Mouse (Mus musculus): ENCODE measurements around the gene Rhbdl1. TPM values are rescaled to one million over a fixed set of nuclear protein-coding genes. Genes with fewer than 3 reads are reported as not detected.

Rhbdl1 gene
- polyA plus RNA-seq (2012; rRNA removed) = 1.3 and 2.0 TPM in 2 replicates

DNA sequence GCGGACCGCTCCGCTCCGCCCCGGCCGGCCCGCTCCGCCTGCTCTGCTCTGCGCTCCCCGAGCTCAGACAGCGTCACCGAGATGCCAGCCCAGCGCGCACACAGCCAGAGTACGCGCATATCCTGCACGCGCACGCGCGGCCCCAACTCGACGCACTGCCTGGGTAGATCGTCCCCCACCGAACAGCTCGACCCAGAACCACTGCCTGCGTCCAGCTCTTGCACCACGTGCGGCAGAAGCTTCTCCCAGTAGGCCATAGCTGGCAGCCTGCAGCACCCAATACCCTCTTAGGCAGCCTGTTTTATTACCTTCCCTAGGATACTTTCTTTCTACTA, at the start of gene Rhbdl1:
Gene Rhbdl1 (minus strand): TSS at position 220 of the 335 bp plus-strand sequence.

DNA sequence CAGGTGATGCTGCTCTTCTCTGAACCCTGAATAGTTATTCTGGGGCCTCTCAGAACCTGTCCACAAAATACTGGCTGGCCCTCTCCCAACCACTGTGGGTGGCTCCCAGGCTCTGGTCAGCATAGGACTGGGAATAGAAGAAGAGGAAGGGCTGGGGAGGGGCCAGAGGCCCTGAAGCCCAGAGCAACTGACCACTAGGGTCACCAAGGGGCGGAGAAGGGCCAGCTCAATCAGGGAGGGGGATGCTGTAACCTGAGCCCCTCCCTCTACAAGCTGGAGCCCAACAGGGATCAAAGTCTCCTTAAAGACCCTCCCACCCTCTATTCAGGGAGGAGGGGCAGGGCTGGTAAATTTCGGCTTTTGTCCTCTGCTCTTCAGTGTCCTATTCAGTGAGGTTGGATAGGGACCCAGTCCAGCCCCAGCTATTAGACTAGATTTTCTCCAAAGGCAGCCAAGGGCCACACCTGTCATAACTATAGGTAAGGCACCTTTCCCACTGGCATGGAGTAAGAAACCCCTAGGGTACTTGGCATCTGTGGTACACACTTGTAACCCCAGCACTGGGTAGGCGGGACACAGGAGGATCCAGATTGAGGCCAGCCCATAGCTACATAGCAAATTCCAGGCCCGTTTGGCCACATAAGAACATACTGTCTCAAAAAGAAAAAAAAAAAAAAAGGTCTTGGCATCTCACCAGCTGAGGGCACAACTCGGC, 43.3 kb upstream of the Rhbdl1 start, which contains the start of gene Wfikkn1:
Gene Wfikkn1 (minus strand): TSS at position 663 of the 715 bp plus-strand sequence.

DNA sequence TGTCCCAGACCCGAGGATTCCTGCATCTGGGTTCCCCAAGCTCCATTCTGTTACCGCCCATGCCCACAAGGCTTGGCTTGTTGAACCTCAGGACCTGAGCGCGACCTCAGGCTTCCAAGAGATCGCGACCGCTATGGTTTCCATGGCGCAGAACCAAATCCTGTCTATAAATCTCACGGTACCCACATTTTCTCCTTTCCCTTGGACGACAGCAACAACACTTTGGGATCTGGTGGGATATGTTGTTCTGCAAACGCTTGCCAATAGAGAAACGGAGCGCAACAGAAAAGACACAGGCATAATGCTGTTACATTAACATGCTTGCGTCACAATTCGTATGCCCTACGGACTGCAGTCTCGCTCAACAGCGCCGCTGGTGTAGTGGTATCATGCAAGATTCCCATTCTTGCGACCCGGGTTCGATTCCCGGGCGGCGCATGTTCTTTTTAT, 37.7 kb upstream of the Rhbdl1 start, which contains the start of gene Mettl26:
Gene Mettl26 (plus strand): TSS at position 354 of the 450 bp plus-strand sequence.

DNA sequence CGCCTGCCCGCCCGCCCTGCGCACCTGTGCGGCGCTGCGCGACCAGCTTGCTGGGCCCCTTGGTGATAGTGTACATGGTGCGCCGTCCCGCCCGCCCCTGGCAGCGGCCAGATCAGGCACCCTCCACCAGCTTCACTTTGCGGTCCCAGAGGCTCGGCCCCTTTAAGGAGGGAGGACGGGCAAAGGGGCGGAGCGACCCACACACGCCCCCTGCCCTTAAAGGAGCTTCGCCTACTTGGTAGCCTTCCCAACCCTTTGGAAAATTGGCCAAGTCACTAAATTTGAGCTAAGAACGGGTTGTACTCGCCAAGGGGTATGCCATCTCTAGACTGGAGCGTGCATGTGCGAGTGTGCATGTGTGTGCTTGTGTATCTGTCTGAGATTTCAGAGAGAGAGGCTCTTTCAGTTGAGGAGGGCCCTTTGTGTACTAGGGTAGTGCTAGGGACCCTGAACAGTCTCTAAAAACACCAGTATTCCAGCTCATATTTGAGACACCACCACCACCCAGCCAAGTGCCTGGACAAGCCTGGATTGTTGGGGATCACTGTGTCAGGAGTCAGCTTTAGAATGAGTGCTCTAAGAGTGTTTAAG, 31.6 kb upstream of the Rhbdl1 start, which contains the start of gene Mcrip2:
Gene Mcrip2 (minus strand): TSS at position 164 of the 591 bp plus-strand sequence.

DNA sequence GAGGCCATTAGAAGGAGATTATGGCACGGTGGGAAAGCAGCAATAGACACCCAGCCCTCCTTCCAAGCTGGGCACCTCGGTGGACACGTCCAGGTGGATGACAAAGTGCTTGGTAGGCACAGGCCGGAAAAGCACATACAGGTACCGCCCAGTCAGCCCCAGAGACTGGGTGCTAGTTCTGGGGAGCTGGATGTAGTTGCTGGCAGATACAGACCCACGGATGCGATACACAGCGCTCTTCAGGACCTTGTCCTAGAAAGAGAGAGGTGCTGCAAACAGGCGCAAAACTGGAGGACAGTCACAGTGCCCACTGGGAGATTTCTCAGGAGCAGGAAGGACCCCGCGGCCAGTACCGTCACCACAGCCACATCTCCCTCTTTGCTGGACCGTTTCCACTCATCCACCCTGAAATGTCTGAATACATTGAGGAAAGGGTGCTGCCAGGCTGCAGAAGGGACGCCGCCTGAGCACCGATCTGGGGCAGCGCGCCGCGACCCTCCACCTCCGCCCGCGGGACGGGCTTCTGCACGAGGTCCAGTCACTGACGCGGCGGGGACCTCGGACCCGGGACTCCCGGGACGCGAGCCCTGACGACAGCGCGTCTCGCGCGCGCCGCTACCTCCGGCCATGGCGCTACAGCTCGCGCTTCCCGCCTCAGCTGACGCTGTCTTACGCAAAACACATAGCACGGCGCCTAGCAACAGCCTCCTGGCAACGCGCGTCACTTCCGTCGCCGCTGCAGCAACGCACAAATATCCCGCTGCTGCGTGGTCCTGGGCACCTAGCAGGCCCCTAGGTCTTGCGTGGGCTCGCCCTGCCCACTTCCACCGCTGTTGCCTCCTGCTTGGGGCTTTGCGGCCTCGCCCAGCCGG, 24.0 kb upstream of the Rhbdl1 start, which contains the start of gene Wdr90:
Gene Wdr90 (minus strand): TSS at position 670 of the 872 bp plus-strand sequence.

DNA sequence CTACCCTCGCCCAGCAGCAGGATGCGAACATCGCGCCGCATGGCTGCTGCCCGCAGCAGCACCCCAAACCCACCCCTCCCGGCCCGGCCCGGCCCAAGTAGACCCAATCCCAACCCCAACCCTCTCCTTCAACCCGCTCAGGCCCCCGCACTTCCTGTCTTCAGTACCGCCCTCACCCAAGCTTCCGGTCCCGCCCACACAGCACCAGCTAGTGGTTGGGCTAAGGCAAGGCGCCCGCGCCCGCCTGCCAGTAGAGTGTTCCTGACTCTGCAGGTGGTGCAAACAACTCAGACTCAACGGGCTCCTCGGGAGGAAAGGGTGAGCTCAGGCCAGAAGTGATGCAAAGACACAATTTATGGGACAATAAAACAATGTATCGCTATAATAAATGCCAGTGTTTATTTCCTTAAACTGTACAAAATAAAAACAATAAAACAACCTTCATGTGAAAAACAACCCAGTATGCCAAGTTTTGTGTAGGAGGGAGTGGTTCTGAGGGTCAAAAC, 7.4 kb upstream of the Rhbdl1 start, which contains the start of gene Rhot2:
Gene Rhot2 (minus strand): TSS at position 456 of the 506 bp plus-strand sequence.

DNA sequence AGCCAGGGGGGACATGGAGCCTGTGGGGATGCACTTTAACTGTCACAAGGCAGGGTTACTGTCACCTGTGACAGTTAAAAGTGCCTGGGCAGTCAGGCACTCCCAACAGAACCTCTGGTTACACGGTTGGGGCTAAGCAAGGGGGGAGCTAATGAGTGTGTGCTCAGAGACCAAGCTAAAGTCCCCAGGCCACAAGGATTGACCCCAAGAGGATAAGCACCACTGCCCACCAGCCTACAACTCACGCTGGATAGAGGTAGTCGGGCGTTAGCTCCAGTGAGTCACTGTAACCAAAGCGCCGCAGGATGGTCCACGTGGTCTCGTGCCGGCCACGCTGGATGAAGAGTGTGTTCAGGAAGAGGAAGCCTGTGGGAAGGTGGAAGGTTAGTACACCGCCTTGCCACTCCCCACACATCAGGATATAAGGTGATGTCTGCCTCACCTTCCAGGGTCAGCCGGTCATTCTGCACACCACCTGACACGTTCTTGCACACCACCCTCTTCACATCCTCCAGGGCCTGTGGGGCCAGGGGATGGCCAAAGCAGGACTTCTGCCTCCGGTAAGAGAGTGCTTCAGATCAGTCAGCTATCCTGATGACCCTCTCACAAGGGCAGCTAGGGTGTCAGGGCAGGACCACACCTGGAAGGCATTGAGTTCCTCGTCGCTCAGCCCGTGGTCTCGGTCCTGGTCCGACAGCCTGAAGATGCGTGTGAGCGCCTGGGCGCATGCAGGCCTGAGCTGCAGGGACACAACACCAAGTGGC, 4.2 kb upstream of the Rhbdl1 start, which contains the start of gene Gm20683:
Gene Gm20683 (minus strand): TSS at position 647 of the 764 bp plus-strand sequence.

DNA sequence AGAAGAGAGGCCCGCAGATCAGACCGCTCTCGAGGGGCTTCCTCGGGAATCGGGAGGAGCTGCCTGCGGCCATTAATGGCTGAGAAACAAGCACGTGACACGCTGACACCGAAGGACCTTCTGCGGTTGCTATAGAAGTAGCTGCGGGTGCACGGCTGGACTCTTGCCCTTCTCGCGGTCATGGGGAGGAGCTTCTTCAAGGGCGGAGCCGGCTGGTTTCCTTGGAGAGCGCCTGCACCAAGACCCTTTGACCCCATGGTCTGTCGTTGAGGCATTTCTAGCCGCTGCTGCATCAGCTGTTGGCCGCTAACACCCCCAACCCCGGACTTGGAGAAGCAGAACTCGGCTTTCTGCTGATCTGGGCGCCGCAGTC, 3.8 kb downstream of the Rhbdl1 start, which contains the start of gene Stub1:
Gene Stub1 (minus strand): TSS at position 114 of the 373 bp plus-strand sequence.

DNA sequence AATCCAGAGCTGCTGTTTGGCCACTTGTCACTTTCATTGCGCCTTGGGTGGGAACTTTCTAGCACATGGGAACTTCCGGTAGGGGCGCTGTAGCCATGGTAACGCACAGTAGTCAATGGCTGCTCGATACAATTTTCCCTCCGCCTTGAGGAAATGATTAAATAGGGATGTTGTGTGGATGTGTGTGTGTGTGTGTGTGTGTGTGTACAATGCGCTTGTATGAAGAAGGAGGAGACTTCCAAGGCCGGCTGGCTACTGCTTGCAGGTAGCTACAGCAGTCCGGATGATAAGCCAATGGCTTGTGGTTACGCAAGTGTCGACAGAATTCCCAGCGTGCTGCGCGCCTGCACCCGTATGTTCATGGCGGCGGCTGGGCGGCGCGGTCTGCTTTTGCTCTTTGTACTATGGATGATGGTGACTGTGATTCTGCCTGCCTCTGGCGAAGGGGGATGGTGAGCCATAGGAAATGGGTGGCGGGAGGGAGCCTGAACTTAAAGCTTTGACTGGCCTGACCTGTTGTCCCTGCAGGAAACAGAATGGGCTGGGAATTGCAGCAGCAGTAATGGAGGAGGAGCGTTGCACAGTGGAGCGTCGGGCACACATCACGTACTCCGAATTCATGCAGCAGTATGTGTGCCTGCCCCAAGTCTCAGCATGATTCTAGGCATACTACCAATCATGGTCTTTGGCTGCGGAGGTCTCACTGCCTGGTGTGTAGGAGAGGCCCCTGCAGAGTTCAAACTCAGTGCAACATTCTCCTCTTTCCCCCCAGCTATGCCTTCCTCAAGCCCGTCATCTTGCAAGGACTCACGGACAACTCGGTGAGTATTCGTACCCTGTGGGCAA, 8.2 kb downstream of the Rhbdl1 start, which contains the start of gene Jmjd8:
Gene Jmjd8 (plus strand): TSS at position 156 of the 846 bp plus-strand sequence.

DNA sequence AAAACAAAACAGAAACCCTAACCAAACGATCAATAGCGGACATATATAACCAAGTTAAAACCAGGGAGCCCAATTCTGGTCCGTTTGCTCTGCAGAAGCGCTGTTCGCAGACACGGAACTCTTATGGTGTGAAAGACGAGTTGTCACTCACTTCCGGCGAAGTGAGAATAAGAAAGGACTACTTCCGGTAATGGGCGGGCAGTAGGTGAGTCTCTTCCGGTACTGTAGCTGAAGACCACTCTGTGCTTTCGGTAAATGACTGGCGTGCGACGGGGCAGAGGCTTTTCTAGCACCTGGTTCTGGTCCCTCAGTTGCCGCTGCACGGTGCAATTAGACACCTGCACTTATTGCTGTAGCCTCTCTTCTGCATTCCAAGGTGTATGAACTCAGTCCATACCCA, 13.6 kb downstream of the Rhbdl1 start, which contains the start of gene Wdr24:
Gene Wdr24 (plus strand): TSS at position 176 of the 400 bp plus-strand sequence.

DNA sequence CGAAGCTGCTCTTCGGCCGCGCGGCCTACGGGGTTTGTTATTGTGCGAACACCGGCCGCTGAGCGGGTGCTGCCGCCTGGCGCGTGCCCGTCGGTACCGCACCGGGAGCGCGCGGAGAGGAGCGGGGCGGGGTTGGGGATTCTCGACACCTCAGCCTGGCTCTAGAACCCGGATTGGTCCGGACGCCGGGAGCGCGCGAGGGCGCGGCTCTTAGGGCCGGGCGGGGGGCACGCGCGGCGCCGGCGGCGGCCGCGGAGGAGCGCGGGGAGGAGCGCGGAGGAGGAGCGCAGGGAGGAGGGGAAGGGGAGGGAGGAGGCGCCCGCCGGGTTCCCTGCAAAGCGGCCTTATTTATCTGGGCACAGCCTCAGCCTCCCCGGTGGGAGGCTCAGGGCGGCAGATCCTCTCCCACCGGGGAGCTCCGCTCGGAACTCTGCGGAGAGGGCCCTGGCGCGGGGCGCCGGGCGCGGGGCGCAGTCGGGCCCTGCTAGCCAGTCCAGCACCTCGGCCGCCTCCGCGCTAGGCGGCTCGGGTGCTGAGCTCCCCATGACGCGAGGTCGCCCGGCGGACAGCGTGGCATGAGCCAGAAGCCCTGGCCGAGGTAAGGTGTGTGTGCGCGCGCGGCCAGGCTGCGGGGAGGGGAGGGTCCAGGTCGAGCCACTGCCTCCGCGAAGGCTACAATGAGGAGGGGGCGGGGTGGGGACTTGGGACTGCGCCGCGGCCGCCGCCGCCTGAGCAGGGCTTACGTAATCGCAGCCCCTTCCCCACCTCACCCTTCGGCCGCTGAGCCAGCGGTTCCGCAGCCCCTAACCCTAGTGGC, 28.1 kb downstream of the Rhbdl1 start, which contains the start of gene Fbxl16:
Gene Fbxl16 (plus strand): TSS at position 297 of the 817 bp plus-strand sequence.

DNA sequence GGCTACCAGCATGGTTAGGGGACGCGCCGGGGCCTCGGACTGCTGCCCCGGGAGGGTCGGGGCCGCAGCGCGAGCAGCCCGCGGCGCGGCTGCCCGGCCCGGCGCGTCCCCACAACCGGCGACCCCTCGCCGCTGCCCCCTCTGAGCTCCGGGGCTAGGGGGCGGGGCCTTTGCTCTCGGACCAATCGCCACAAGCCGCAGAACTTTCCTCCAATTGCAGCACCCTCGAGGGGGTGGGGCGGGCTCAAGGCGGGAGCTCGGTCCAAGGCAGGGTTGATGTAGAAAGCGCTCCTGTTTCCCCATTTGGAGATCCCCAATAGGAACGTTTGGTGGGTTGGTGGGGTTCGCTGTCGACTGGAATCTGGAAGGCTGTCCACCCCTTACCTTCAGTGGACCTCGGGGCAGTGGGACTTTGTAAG, 40.1 kb downstream of the Rhbdl1 start, which contains the start of gene Metrn:
Gene Metrn (minus strand): TSS at position 186 of the 419 bp plus-strand sequence.

DNA sequence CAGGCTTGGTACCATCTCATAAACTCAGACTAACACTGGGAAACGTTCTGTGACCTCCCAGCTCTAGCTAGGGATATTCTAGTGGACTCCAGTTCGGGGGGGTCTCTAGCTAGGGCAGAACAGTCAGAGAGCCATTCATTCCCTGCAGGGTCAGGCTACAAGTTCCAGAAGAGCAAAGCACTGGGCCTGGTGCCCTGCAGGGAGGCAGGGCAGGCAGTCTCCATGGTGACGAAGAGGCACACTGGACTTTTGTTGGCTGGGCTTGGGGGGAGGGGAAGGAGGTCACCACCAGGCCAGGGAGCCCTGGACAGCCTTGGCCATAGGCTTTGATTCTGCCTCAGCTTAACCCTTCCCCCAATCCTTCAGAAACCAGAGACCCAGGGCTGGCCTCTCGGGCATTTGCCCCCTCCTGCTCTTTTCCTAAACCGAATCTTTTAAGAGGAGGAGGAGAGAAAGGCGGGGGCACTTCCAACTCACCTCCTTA, 41.4 kb downstream of the Rhbdl1 start, which contains the start of gene AC134908.4:
Gene AC134908.4 (minus strand): TSS at position 51 of the 484 bp plus-strand sequence.

DNA sequence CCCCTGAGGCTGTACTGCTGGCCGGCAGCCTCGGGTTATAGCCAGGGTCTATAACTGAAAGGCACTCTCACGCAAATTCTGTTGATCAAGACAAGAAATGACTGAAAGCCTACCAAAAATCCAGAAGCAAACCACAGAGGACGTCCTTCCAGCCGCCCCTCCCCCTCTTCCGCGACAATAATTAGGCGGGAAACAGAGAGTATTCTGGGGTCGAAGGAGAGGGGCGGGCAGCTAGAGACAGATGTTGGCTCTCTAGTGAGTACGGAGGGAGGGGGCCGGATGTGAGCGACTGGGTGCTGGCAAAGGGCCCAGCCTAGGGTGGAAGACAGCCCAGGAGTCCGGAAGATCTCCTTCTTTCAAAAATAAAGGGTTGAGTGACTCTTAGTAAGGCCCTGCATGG, 44.5 kb downstream of the Rhbdl1 start, which contains the start of gene Fam173a:
Gene Fam173a (minus strand): TSS at position 287 of the 400 bp plus-strand sequence.

DNA sequence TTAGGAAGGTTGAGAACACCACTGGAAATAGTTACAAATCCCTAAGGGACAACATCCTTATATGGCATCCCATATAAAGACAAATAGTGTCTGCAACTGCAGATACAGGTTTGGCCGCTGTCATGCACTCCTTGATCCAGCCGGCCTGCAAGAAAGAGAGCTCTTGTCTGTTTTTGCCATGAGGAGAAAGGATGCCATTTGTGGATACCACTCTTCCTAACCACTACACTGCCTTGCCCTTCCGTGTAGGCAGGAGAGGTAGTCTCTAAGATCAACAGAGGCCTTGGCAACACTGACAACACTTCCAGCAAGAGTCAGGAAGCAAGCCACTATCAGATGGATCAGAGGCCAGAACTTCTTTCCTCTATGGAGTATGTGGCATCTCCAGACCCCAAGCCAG, 50.8 kb downstream of the Rhbdl1 start, which contains the start of gene Ccdc78:
Gene Ccdc78 (plus strand): TSS at position 301 of the 400 bp plus-strand sequence.

DNA sequence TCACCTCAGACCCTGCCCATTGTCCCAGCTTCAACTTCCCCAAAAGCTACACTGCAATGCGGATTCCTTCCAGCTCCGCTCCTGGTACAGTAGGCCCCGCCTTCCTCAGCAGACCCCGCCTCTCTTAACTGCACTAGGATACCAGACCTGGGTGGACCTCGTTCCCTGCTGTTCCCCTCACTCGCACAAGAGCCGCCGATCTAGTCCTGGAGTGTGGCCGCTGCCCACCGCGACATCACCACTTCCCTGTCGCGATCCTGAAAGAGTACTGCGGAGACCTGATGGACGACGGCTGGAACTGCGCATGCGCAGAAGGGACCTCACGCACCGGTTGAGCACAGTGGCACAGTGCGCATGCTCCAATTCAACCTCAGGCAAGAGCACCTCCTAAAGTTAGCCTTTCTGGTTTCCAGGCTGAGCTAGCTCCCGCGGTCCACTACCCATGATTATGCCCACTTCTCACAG, 51.8 kb downstream of the Rhbdl1 start, which contains the start of gene Haghl:
Gene Haghl (minus strand): TSS at position 393 of the 465 bp plus-strand sequence.

